Mouse (Mus musculus) hindbrain, embryonic 14.5 days (tissue): ENCODE results near the gene Serpina1d. TPM values are rescaled to one million over a fixed set of nuclear protein-coding genes. Genes with fewer than 3 reads are reported as not detected.
"Not testable (repeated sequence)": the region's sequence is repeated elsewhere in the genome, so short reads cannot be mapped to it uniquely, and the experiment has no call there.

ENCODE experiments used
- ATAC-seq: fragments of 200-750 bp; cut with Nextera tagmentation; 2 replicates; pipeline ENCODE4 v1.8.0; 2017; ENCODE audit warnings: moderate number of reproducible peaks, mild to moderate bottlenecking, moderate TSS enrichment, moderate library complexity; ENCODE audit not compliant: low FRiP score
- DNase-seq: peaks from one replicate; pipeline ENCODE4 v3.0.0-alpha.2; 2015; ENCODE audit warnings: low spot score
- H3K27ac ChIP-seq: fragments of 300-500 bp; sonication (generic); 2 replicates; pipeline ENCODE4 v1.5.1; 2014; ENCODE audit warnings: mild to moderate bottlenecking, moderate library complexity
- H3K27me3 ChIP-seq: fragments of 300-500 bp; sonication (generic); 2 replicates; pipeline ENCODE4 v1.6.1; 2014; ENCODE audit warnings: mild to moderate bottlenecking, low read length, mixed read lengths; ENCODE audit not compliant: control insufficient read depth, insufficient read depth
- H3K36me3 ChIP-seq: fragments of 300-500 bp; sonication (generic); replicated peaks from 2 replicates; pipeline ENCODE4 v1.6.1; 2014; ENCODE audit not compliant: control insufficient read depth, insufficient read depth
- H3K4me1 ChIP-seq: fragments of 300-500 bp; sonication (generic); replicated peaks from 2 replicates; pipeline ENCODE4 v1.6.1; 2014; ENCODE audit warnings: antibody characterized with exemption, low read length, mixed read lengths; ENCODE audit not compliant: control insufficient read depth, insufficient read depth
- H3K4me2 ChIP-seq: fragments of 300-500 bp; sonication (generic); replicated peaks from 2 replicates; pipeline ENCODE4 v1.6.1; 2014; ENCODE audit warnings: mild to moderate bottlenecking, moderate library complexity
- H3K4me3 ChIP-seq: fragments of 300-500 bp; sonication (generic); replicated peaks from 2 replicates; pipeline ENCODE4 v1.5.1; 2014; ENCODE audit warnings: mild to moderate bottlenecking, low read length
- H3K9ac ChIP-seq: fragments of 300-500 bp; sonication (generic); 2 replicates; pipeline ENCODE4 v1.6.1; 2014
- H3K9me3 ChIP-seq: fragments of 300-500 bp; sonication (generic); 2 replicates; pipeline ENCODE4 v1.6.1; 2016; ENCODE audit warnings: low read length; ENCODE audit not compliant: control insufficient read depth
- WGBS: fragments of 180-500 bp; shearing (Covaris S2); extraction: QIAGEN DNeasy Blood & Tissue Kit; methylation state at CpG from one replicate; pipeline ENCODE4 v1.1.7; 2014; 5-methylcytosine and 5-hydroxymethylcytosine counted together
- polyA plus RNA-seq: library from polyadenylated mRNA; unstranded; fragments of >200 nt; fragmentation: Nextera tagmentation; extraction: Ambion mirVana; gene quantifications from 2 replicates; pipeline ENCODE4 v1.2.1, GENCODE M21; 2014

Gene Serpina1d
- polyA plus RNA-seq, result not detected in 2 replicates

- not testable (repeated sequence) for H3K4me1 ChIP-seq, H3K4me3 ChIP-seq, H3K27me3 ChIP-seq, H3K9ac ChIP-seq, H3K36me3 ChIP-seq, H3K27ac ChIP-seq, ATAC-seq, H3K9me3 ChIP-seq, H3K4me2 ChIP-seq, DNase-seq
- 92% methylated on average over 6 of the region's 6 CpGs for WGBS
These were observed at the start of gene Serpina1d for GRCm38 (mm10) chr12:103773246-103773851. Gene Serpina1d, minus strand, starts transcription at chr12:103773592.

GRCm38 (mm10) chr12:103770597-103770996, 2.8 kb downstream of the Serpina1d start:
- DNase-seq, H3K36me3 ChIP-seq, H3K27me3 ChIP-seq, H3K4me1 ChIP-seq, H3K4me2 ChIP-seq, H3K9me3 ChIP-seq, ATAC-seq, H3K9ac ChIP-seq, H3K27ac ChIP-seq, H3K4me3 ChIP-seq: not testable (repeated sequence)
- 71% methylated on average over 1 of the region's 1 CpGs for WGBS

- not testable (repeated sequence) for H3K27ac ChIP-seq, ATAC-seq
These were observed 10.3 kb downstream of the Serpina1d start for GRCm38 (mm10) chr12:103763083-103763482.

GRCm38 (mm10) chr12:103760316-103760715, 13.1 kb downstream of the Serpina1d start:
- WGBS, result 95% methylated on average over 3 of the region's 3 CpGs
- not testable (repeated sequence) for H3K36me3 ChIP-seq, ATAC-seq, H3K27ac ChIP-seq, H3K4me3 ChIP-seq, H3K27me3 ChIP-seq, H3K4me1 ChIP-seq, H3K9ac ChIP-seq, H3K4me2 ChIP-seq, H3K9me3 ChIP-seq, DNase-seq

More at GRCm38 (mm10) chr12:103763083-103763482, 10.3 kb downstream of the Serpina1d start:
- H3K9me3 ChIP-seq, H3K27me3 ChIP-seq, H3K9ac ChIP-seq, H3K4me2 ChIP-seq, DNase-seq, H3K4me3 ChIP-seq, H3K4me1 ChIP-seq, H3K36me3 ChIP-seq: not testable (repeated sequence)
- 81% methylated on average over 3 of the region's 3 CpGs for WGBS

- H3K4me2 ChIP-seq, result not testable (repeated sequence)
These were observed 27.4 kb downstream of the Serpina1d start for GRCm38 (mm10) chr12:103745957-103746356.

GRCm38 (mm10) chr12:103737791-103738580, 35.4 kb downstream of the Serpina1d start:
- H3K27ac ChIP-seq, H3K4me2 ChIP-seq, H3K36me3 ChIP-seq, H3K27me3 ChIP-seq, DNase-seq, H3K9me3 ChIP-seq, ATAC-seq, H3K9ac ChIP-seq, H3K4me3 ChIP-seq, H3K4me1 ChIP-seq: not testable (repeated sequence)
- 88% methylated on average over 5 of the region's 6 CpGs for whole genome bisulfite sequencing

More at GRCm38 (mm10) chr12:103745957-103746356, 27.4 kb downstream of the Serpina1d start:
- not testable (repeated sequence) for H3K27ac ChIP-seq, ATAC-seq, H3K36me3 ChIP-seq, H3K27me3 ChIP-seq, DNase-seq, H3K9me3 ChIP-seq, H3K4me3 ChIP-seq, H3K9ac ChIP-seq, H3K4me1 ChIP-seq
- WGBS, result 93% methylated on average over 5 of the region's 5 CpGs

- H3K4me3 ChIP-seq, H3K27me3 ChIP-seq, H3K27ac ChIP-seq, H3K9me3 ChIP-seq, ATAC-seq, H3K36me3 ChIP-seq, H3K9ac ChIP-seq, DNase-seq, H3K4me2 ChIP-seq, H3K4me1 ChIP-seq: not testable (repeated sequence)
- 82% methylated on average over 4 of the region's 4 CpGs for WGBS
These were observed 37.8 kb downstream of the Serpina1d start for GRCm38 (mm10) chr12:103735566-103735965.

- H3K4me3 ChIP-seq, H3K9ac ChIP-seq, ATAC-seq, H3K9me3 ChIP-seq, H3K27me3 ChIP-seq, H3K36me3 ChIP-seq, H3K4me2 ChIP-seq, H3K27ac ChIP-seq, H3K4me1 ChIP-seq, DNase-seq: not testable (repeated sequence)
- 87% methylated on average over 4 of the region's 4 CpGs for WGBS
These were observed 38.3 kb downstream of the Serpina1d start for GRCm38 (mm10) chr12:103735101-103735500.
